Mouse (Mus musculus) midbrain, embryonic 12.5 days (tissue): ENCODE data around the gene Alox5. TPM values are rescaled to one million over a fixed set of nuclear protein-coding genes. Genes with fewer than 3 reads are reported as not detected.

Source experiments
- ATAC-seq: fragments of 200-750 bp; cut with Nextera tagmentation; 2 replicates; pipeline ENCODE4 v1.8.0; 2017; ENCODE audit warnings: low read depth, moderate TSS enrichment, moderate library complexity; ENCODE audit not compliant: low FRiP score
- H3K27ac ChIP-seq: fragments of 300-500 bp; sonication (generic); replicated peaks from 2 replicates; pipeline ENCODE4 v1.5.1; 2016; ENCODE audit warnings: mild to moderate bottlenecking
- H3K27me3 ChIP-seq: fragments of 300-500 bp; sonication (generic); 2 replicates; pipeline ENCODE4 v1.6.1; 2016; ENCODE audit warnings: mild to moderate bottlenecking
- H3K36me3 ChIP-seq: fragments of 300-500 bp; sonication (generic); 2 replicates; pipeline ENCODE4 v1.6.1; 2016
- H3K4me1 ChIP-seq: fragments of 300-500 bp; sonication (generic); 2 replicates; pipeline ENCODE4 v1.6.1; 2016
- H3K4me2 ChIP-seq: fragments of 300-500 bp; sonication (generic); replicated peaks from 2 replicates; pipeline ENCODE4 v1.6.1; 2016; ENCODE audit warnings: mild to moderate bottlenecking, moderate library complexity
- H3K4me3 ChIP-seq: fragments of 300-500 bp; sonication (generic); 2 replicates; pipeline ENCODE4 v1.5.1; 2016; ENCODE audit warnings: mild to moderate bottlenecking
- H3K9ac ChIP-seq: fragments of 300-500 bp; sonication (generic); replicated peaks from 2 replicates; pipeline ENCODE4 v1.6.1; 2016; ENCODE audit warnings: mild to moderate bottlenecking, moderate library complexity
- H3K9me3 ChIP-seq: fragments of 300-500 bp; sonication (generic); 2 replicates; pipeline ENCODE4 v1.6.1; 2016; ENCODE audit warnings: mild to moderate bottlenecking
- WGBS: fragments of 180-500 bp; shearing (Covaris S2); methylation state at CpG from one replicate; pipeline ENCODE4 v1.1.7; 2016; 5-methylcytosine and 5-hydroxymethylcytosine counted together
- polyA plus RNA-seq: library from polyadenylated mRNA; unstranded; fragments of >200 nt; fragmentation: Nextera tagmentation; extraction: Ambion mirVana; gene quantifications from 2 replicates; pipeline ENCODE4 v1.2.1, GENCODE M21; 2016

The Alox5 gene
- polyA plus RNA-seq, 1 experiment from 2014 or later, result 0.93 TPM

- 86% methylated on average over 6 of the region's 6 CpGs for WGBS
- no peaks in the 10 kb centered on the region for H3K4me1 ChIP-seq
- H3K9me3 ChIP-seq, result no peaks in the 10 kb centered on the region
- no peak overlapping the region for H3K27ac ChIP-seq
- H3K27me3 ChIP-seq, result no peaks in the 10 kb centered on the region
- ATAC-seq, result no peak
- no peak overlapping the region for H3K4me2 ChIP-seq
- no peaks in the 10 kb centered on the region for H3K36me3 ChIP-seq
- no peak overlapping the region for H3K4me3 ChIP-seq
- no peak overlapping the region for H3K9ac ChIP-seq
Observed at GRCm38 (mm10) chr6:116416000-116416552, 44.9 kb downstream of the Alox5 start.

- no peaks in the 10 kb centered on the region for H3K27me3 ChIP-seq
- H3K9ac ChIP-seq, result no peak overlapping the region
- 85% methylated on average over 12 of the region's 12 CpGs for whole genome bisulfite sequencing
Observed at GRCm38 (mm10) chr6:116415126-116415676, 45.8 kb downstream of the Alox5 start.

GRCm38 (mm10) chr6:116412546-116413325, 48.2 kb downstream of the Alox5 start:
- Histone ChIP-seq H3K4me1 (no peaks in the 10 kb centered on the region), H3K9me3 (no peaks in the 10 kb centered on the region), H3K27me3 (no peaks in the 10 kb centered on the region), H3K4me2 (no peak overlapping the region), H3K27ac (no peak overlapping the region), H3K36me3 (0 out of 2 replicates have a peak, but pooled peaks cover 12% of the 10 kb centered on the region), H3K4me3 (no peak overlapping the region), H3K9ac (no peak overlapping the region)
- no peak for ATAC-seq
- 93% methylated on average over 14 of the region's 14 CpGs for WGBS

More at GRCm38 (mm10) chr6:116415126-116415676, 45.8 kb downstream of the Alox5 start:
- Histone ChIP-seq H3K4me2 (no peak overlapping the region), H3K27ac (no peak overlapping the region), H3K4me3 (no peak overlapping the region), H3K36me3 (no peaks in the 10 kb centered on the region), H3K4me1 (no peaks in the 10 kb centered on the region), H3K9me3 (no peaks in the 10 kb centered on the region)
- ATAC-seq, result no peak

- 79% methylated on average over 3 of the region's 3 CpGs for WGBS
- Histone ChIP-seq H3K4me3 (no peak overlapping the region), H3K36me3 (0 out of 2 replicates have a peak, but pooled peaks cover 12% of the 10 kb centered on the region), H3K4me2 (no peak overlapping the region), H3K27ac (no peak overlapping the region), H3K9ac (no peak overlapping the region), H3K4me1 (no peaks in the 10 kb centered on the region), H3K27me3 (no peaks in the 10 kb centered on the region), H3K9me3 (no peaks in the 10 kb centered on the region)
- ATAC-seq, result no peak
Observed at GRCm38 (mm10) chr6:116411716-116412115, 49.3 kb downstream of the Alox5 start.

GRCm38 (mm10) chr6:116410436-116410835, 50.5 kb downstream of the Alox5 start:
- whole genome bisulfite sequencing, result 94% methylated on average over 10 of the region's 10 CpGs
- no peak overlapping the region for H3K27ac ChIP-seq
- H3K27me3 ChIP-seq, result no peaks in the 10 kb centered on the region
- H3K9ac ChIP-seq, result no peak overlapping the region
- no peak for ATAC-seq
- H3K9me3 ChIP-seq, result no peaks in the 10 kb centered on the region
- H3K4me2 ChIP-seq, result no peak overlapping the region
- H3K4me1 ChIP-seq, result peaks cover 10% of the 10 kb centered on the region
- 0 out of 2 replicates have a peak, but pooled peaks cover 18% of the 10 kb centered on the region for H3K36me3 ChIP-seq
- H3K4me3 ChIP-seq, result no peak overlapping the region

GRCm38 (mm10) chr6:116407956-116408657, 52.9 kb downstream of the Alox5 start:
- H3K4me1 ChIP-seq, result peaks cover 21% of the 10 kb centered on the region
- H3K4me2 ChIP-seq, result no peak overlapping the region
- ATAC-seq, result no peak
- WGBS, result 89% methylated on average over 6 of the region's 6 CpGs
- H3K27ac ChIP-seq, result no peak overlapping the region
- no peaks in the 10 kb centered on the region for H3K27me3 ChIP-seq
- no peaks in the 10 kb centered on the region for H3K9me3 ChIP-seq
- no peak overlapping the region for H3K9ac ChIP-seq
- no peak overlapping the region for H3K4me3 ChIP-seq
- H3K36me3 ChIP-seq, result 0 out of 2 replicates have a peak, but pooled peaks cover 20% of the 10 kb centered on the region

- 90% methylated on average over 4 of the region's 4 CpGs for WGBS
- H3K4me3 ChIP-seq, result no peak overlapping the region
- no peaks in the 10 kb centered on the region for H3K9me3 ChIP-seq
- H3K36me3 ChIP-seq, result 0 out of 2 replicates have a peak, but pooled peaks cover 21% of the 10 kb centered on the region
- no peaks in the 10 kb centered on the region for H3K27me3 ChIP-seq
- H3K27ac ChIP-seq, result no peak overlapping the region
- H3K4me1 ChIP-seq, result peaks cover 21% of the 10 kb centered on the region
- no peak overlapping the region for H3K4me2 ChIP-seq
- no peak for ATAC-seq
- no peak overlapping the region for H3K9ac ChIP-seq
Observed at GRCm38 (mm10) chr6:116407216-116407615, 53.8 kb downstream of the Alox5 start.

GRCm38 (mm10) chr6:116406680-116407079, 54.3 kb downstream of the Alox5 start:
- Histone ChIP-seq H3K27me3 (no peaks in the 10 kb centered on the region), H3K9me3 (no peaks in the 10 kb centered on the region), H3K36me3 (peaks cover 25% of the 10 kb centered on the region), H3K4me1 (peaks cover 21% of the 10 kb centered on the region), H3K4me2 (no peak overlapping the region), H3K9ac (no peak overlapping the region), H3K27ac (no peak overlapping the region), H3K4me3 (no peak overlapping the region)
- ATAC-seq, result no peak
- WGBS, result 75% methylated on average over 5 of the region's 5 CpGs

- WGBS, result 77% methylated on average over 2 of the region's 2 CpGs
- H3K4me2 ChIP-seq, result no peak overlapping the region
- no peak overlapping the region for H3K4me3 ChIP-seq
- H3K36me3 ChIP-seq, result peaks cover 29% of the 10 kb centered on the region
- H3K4me1 ChIP-seq, result peaks cover 21% of the 10 kb centered on the region
- no peaks in the 10 kb centered on the region for H3K9me3 ChIP-seq
- no peak overlapping the region for H3K9ac ChIP-seq
- no peak overlapping the region for H3K27ac ChIP-seq
- no peaks in the 10 kb centered on the region for H3K27me3 ChIP-seq
- no peak for ATAC-seq
Observed at GRCm38 (mm10) chr6:116406152-116406551, 54.8 kb downstream of the Alox5 start.

- ATAC-seq, result 0 out of 2 replicates have a peak, but pooled peaks have one; percentile 34
- Histone ChIP-seq H3K9me3 (no peaks in the 10 kb centered on the region), H3K9ac (no peak overlapping the region), H3K36me3 (peaks cover 32% of the 10 kb centered on the region), H3K4me2 (no peak overlapping the region), H3K27me3 (no peaks in the 10 kb centered on the region), H3K4me3 (no peak overlapping the region), H3K4me1 (peaks cover 21% of the 10 kb centered on the region), H3K27ac (peak overlapping the region; percentile 77)
- 80% methylated on average over 5 of the region's 5 CpGs for WGBS
Observed at GRCm38 (mm10) chr6:116405715-116406114, 55.3 kb downstream of the Alox5 start.

- H3K4me1 ChIP-seq, result peaks cover 21% of the 10 kb centered on the region
- H3K4me3 ChIP-seq, result no peak overlapping the region
- H3K27me3 ChIP-seq, result no peaks in the 10 kb centered on the region
- H3K27ac ChIP-seq, result peak overlapping the region; percentile 77
- H3K9me3 ChIP-seq, result no peaks in the 10 kb centered on the region
- peaks cover 32% of the 10 kb centered on the region for H3K36me3 ChIP-seq
- H3K4me2 ChIP-seq, result no peak overlapping the region
- H3K9ac ChIP-seq, result no peak overlapping the region
- WGBS, result 21% methylated on average over 9 of the region's 9 CpGs
- peak; percentile 83 for ATAC-seq
Observed at GRCm38 (mm10) chr6:116405243-116405642, 55.7 kb downstream of the Alox5 start.

GRCm38 (mm10) chr6:116402426-116402825, 58.6 kb downstream of the Alox5 start:
- Histone ChIP-seq H3K4me2 (no peak overlapping the region), H3K4me3 (no peak overlapping the region), H3K9me3 (no peaks in the 10 kb centered on the region), H3K9ac (no peak overlapping the region), H3K27me3 (no peaks in the 10 kb centered on the region), H3K4me1 (peaks cover 36% of the 10 kb centered on the region), H3K36me3 (peaks cover 20% of the 10 kb centered on the region), H3K27ac (no peak overlapping the region)
- ATAC-seq, result no peak
- WGBS, result 93% methylated on average over 3 of the region's 3 CpGs
